Mouse (Mus musculus): ENCODE measurements around the gene Unc5c.

DNA sequence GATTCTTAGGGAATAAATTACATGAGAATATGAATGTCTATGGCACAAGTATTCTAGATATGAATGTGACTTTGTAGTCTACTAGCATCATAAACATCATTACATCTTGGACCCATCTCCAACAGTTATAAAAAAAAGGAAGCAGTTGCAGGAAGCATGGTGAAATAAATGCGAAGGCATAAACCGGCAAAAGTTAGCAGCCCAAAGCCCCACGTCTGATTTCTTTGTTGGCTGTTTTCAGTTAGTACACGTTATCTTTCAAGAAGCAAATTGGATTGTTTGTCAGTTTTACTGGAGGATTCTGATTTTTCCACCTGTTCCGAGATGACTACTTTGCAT, 162.6 kb downstream of the Unc5c start:
- no peak for TF ChIP-seq RCOR1 (conservative IDR thresholded peaks at IDR 0.05; ENCODE audit: low read depth, low read length)
- no peak for TF ChIP-seq ZMIZ1 (IDR thresholded peaks at IDR 0.05; ENCODE audit: low read depth, low read length)
- no peak for TF ChIP-seq CTCF (conservative IDR thresholded peaks at IDR 0.05 in 1 of 2, IDR thresholded peaks at IDR 0.05 in 1 of 2; ENCODE audit: low read depth in 2 of 2, low read length in 2 of 2)
- TF ChIP-seq ZNF384 (IDR thresholded peaks at IDR 0.05; ENCODE audit: low read depth, low read length) = no peak
- no peak for TF ChIP-seq POLR2A (IDR thresholded peaks at IDR 0.05; ENCODE audit: low read depth, low read length)
- TF ChIP-seq MAX (IDR thresholded peaks at IDR 0.05; ENCODE audit: low read length) = no peak
- no peak for TF ChIP-seq CHD1 (IDR thresholded peaks at IDR 0.05; ENCODE audit: low read depth, low read length)
- TF ChIP-seq PAX5 (IDR thresholded peaks at IDR 0.05; ENCODE audit: low read length) = no peak
- TF ChIP-seq UBTF (IDR thresholded peaks at IDR 0.05; ENCODE audit: low read depth, low read length) = no peak
- no peak for TF ChIP-seq NELFE (IDR thresholded peaks at IDR 0.05; ENCODE audit: low read depth, low read length)
- TF ChIP-seq IRF4 (IDR thresholded peaks at IDR 0.05; ENCODE audit: low read depth, low read length) = no peak
- TF ChIP-seq GABPA (IDR thresholded peaks at IDR 0.05; ENCODE audit: insufficient replicate concordance, low read depth, low read length) = no peak

Measured in CH12.LX (cell line).